8 mouse cellular contexts compared by ENCODE assay signal in genomic region chr13:17992697-17993514, GRCm38 (mm10). TPM values are rescaled to one million over a fixed set of nuclear protein-coding genes. Genes with fewer than 3 reads are reported as not detected.
DNase-seq lines count a peak whose midpoint lies in the region; ATAC-seq lines count a peak whose summit lies in the region.

Gene Yae1d1, minus strand, starts transcription at chr13:17993349.

- peaks cover 13% of the 10 kb centered on the region for H3K36me3 ChIP-seq in heart, embryonic 13.5 days
- peaks cover 5% of the 10 kb centered on the region for H3K36me3 ChIP-seq in liver, embryonic 12.5 days
- H3K36me3 ChIP-seq in stomach, embryonic 15.5 days, result no peaks in the 10 kb centered on the region

- no peaks in the 10 kb centered on the region for H3K4me1 ChIP-seq in brown adipose tissue, adult 24 weeks (ENCODE audit: control insufficient read depth, insufficient read depth, insufficient read length, low read length)
- H3K4me1 ChIP-seq in heart, embryonic 13.5 days, result peaks cover 15% of the 10 kb centered on the region
- peaks cover 14% of the 10 kb centered on the region for H3K4me1 ChIP-seq in liver, embryonic 12.5 days
- 0 out of 2 replicates have a peak, but pooled peaks cover 4% of the 10 kb centered on the region for H3K4me1 ChIP-seq in stomach, embryonic 15.5 days

- WGBS in heart, embryonic 13.5 days, result under 1% methylated on average over 54 of the region's 54 CpGs
- WGBS in liver, embryonic 12.5 days (ENCODE audit: insufficient replicate concordance), result under 1% methylated on average over 54 of the region's 54 CpGs
- WGBS in stomach, embryonic 15.5 days, result under 1% methylated on average over 54 of the region's 54 CpGs

- H3K27ac ChIP-seq in brown adipose tissue, adult 24 weeks (replicated peaks; ENCODE audit: low read depth, low read length), result peak within 1 kb of the TSS; percentile 50
- peak within 1 kb of the TSS; percentile 87 for H3K27ac ChIP-seq in heart, embryonic 13.5 days (replicated peaks)
- peak within 1 kb of the TSS; percentile 68 for H3K27ac ChIP-seq in liver, embryonic 12.5 days
- H3K27ac ChIP-seq in stomach, embryonic 15.5 days, result peak within 1 kb of the TSS; percentile 87

- H3K9me3 ChIP-seq in heart, embryonic 13.5 days, result no peaks in the 10 kb centered on the region
- no peaks in the 10 kb centered on the region for H3K9me3 ChIP-seq in liver, embryonic 12.5 days (replicated peaks)
- no peaks in the 10 kb centered on the region for H3K9me3 ChIP-seq in stomach, embryonic 15.5 days

- DNase-seq in CD4-positive, CD25-positive, alpha-beta regulatory T cell, adult 2 months (ENCODE audit: low read depth, low spot score), result peak; percentile 93
- DNase-seq in fat pad, adult 2 months (ENCODE audit: extremely low read depth, low read depth, low spot score), result peak; percentile 11
- peak; percentile 96 for DNase-seq in kidney, postnatal 10 days
- DNase-seq in natural killer cell, adult 2 months (ENCODE audit: low spot score in 2 of 2), result peak; percentile 66 to 83

- ATAC-seq in heart, embryonic 13.5 days (ENCODE audit: extremely low read depth, insufficient number of reproducible peaks, low FRiP score, low TSS enrichment), result peak; percentile 89
- peak; percentile 94 for ATAC-seq in liver, embryonic 12.5 days
- ATAC-seq in stomach, embryonic 15.5 days (ENCODE audit: insufficient read depth, low FRiP score, low read depth), result peak; percentile 97

- peak within 1 kb of the TSS; percentile 80 for H3K4me2 ChIP-seq in heart, embryonic 13.5 days
- H3K4me2 ChIP-seq in liver, embryonic 12.5 days, result peak within 1 kb of the TSS; percentile 84
- peak within 1 kb of the TSS; percentile 64 for H3K4me2 ChIP-seq in stomach, embryonic 15.5 days

- peak within 1 kb of the TSS; percentile 89 for H3K4me3 ChIP-seq in brown adipose tissue, adult 24 weeks (ENCODE audit: insufficient read depth, low read depth, low read length)
- peak within 1 kb of the TSS; percentile 70 for H3K4me3 ChIP-seq in heart, embryonic 13.5 days
- H3K4me3 ChIP-seq in liver, embryonic 12.5 days, result peak within 1 kb of the TSS; percentile 79
- peak within 1 kb of the TSS; percentile 64 for H3K4me3 ChIP-seq in stomach, embryonic 15.5 days (replicated peaks)

- no peaks in the 10 kb centered on the region for H3K27me3 ChIP-seq in heart, embryonic 13.5 days (replicated peaks)
- no peaks in the 10 kb centered on the region for H3K27me3 ChIP-seq in liver, embryonic 12.5 days (replicated peaks)
- H3K27me3 ChIP-seq in stomach, embryonic 15.5 days (replicated peaks), result no peaks in the 10 kb centered on the region

- H3K9ac ChIP-seq in heart, embryonic 13.5 days, result peak within 1 kb of the TSS; percentile 85
- peak within 1 kb of the TSS; percentile 81 for H3K9ac ChIP-seq in liver, embryonic 12.5 days
- peak within 1 kb of the TSS; percentile 72 for H3K9ac ChIP-seq in stomach, embryonic 15.5 days

RNA-seq across cellular contexts. Expression of gene Yae1d1, which starts in this region (rescaled TPM):
- 26.1 and 30.0 TPM in 2 replicates for polyA plus RNA-seq in brown adipose tissue, adult 24 weeks (2012; ENCODE audit: insufficient read depth, insufficient read length, missing spikeins)
- polyA plus RNA-seq in heart, embryonic 13.5 days (2015; fragmentation: Nextera tagmentation; extraction: Ambion mirVana), result 69.1 and 77.3 TPM in 2 replicates
- 38.7 and 41.0 TPM in 2 replicates for polyA plus RNA-seq in liver, embryonic 12.5 days (2016; fragmentation: Nextera tagmentation; extraction: Ambion mirVana)
- 64.6 and 69.7 TPM in 2 replicates for polyA plus RNA-seq in stomach, embryonic 15.5 days (2015; fragmentation: Nextera tagmentation; extraction: Ambion mirVana)

Comparison
In these comparisons a context has a peak if more than half of its experiments do, and no peak if none do; other contexts are left out.
1. Peak in every context shown above with its lines: DNase-seq, ATAC-seq, H3K4me3 ChIP-seq and H3K27ac ChIP-seq.
2. DNase-seq: peak in every context shown above with its lines; median percentile 96 in kidney, postnatal 10 days; 93 in CD4-positive, CD25-positive, alpha-beta regulatory T cell, adult 2 months; 74 in natural killer cell, adult 2 months; 11 in fat pad, adult 2 months.